Mouse (Mus musculus): Measurements from ENCODE around the gene Wnk2. TPM values are rescaled to one million over a fixed set of nuclear protein-coding genes. Genes with fewer than 3 reads are reported as not detected.

Wnk2 gene
- polyA plus RNA-seq, 2 experiments, result 3.0 to 7.8 TPM

DNA sequence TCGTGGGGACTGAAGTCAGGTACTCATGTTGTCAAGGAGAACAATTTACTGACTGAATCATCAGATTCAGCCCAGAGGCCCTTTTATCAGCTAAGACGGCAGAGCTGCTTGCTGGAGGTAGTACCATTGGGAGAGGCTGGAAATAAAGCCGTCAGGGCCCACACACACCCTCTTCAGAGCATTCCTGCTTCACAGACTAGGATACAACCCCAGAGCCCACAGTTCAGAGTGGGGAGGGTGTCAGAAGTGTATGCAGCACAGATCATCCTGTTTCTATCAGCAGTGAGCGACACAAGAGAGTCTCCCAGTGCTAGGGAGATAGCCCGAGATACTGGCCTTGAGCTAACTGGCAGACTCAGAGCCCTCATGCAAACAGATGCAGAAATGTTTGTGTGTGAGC is 35.3 kb upstream of the Wnk2 start:
- 63% methylated on average over 5 of the region's 5 CpGs for WGBS
- H3K9ac ChIP-seq (ENCODE audit: low read depth, low read length, severe bottlenecking), result no peak overlapping the region
- no peak for TF ChIP-seq POLR2A (IDR thresholded peaks at IDR 0.05; ENCODE audit: borderline replicate concordance, extremely low read depth, insufficient read depth, insufficient read length)

DNA sequence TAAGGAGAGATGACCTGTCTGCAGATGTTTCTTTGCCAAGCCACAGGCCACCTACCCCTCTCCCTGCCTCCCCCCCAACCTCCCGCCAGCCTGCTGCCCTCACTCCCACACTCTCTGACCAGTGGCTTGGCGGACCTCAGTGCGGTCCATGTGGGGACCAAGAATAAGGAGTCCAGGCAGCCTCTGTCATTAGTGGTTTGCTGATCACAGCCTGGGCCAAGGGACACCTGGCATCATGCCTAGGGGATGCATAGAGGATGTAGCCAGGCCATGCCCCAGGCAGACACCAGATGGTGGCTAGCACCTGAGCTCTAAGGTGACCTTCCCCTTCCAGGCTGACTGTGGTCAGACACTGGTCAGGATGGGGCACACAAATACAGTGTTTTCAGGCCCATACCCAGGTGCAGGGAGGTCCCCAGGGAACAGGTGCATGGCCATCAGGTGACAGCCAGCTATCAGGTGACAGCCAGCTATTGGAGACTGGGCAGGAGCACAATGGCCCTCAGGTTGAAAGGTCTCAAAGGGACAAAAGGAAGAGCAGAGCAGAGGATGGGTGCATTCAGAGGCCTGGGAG is 33.7 kb upstream of the Wnk2 start:
- Histone ChIP-seq H3K9ac (ENCODE audit: low read depth, low read length, severe bottlenecking) (no peak overlapping the region), H3K27me3 (ENCODE audit: control insufficient read depth, insufficient read depth, low read length) (no peaks in the 10 kb centered on the region), H3K4me3 (replicated peaks; ENCODE audit: low read length) (no peak overlapping the region), H3K36me3 (ENCODE audit: control insufficient read depth, insufficient read depth, low read length) (no peaks in the 10 kb centered on the region), H3K27ac (replicated peaks; ENCODE audit: low read depth, low read length) (no peak overlapping the region), H3K4me1 (ENCODE audit: control insufficient read depth, insufficient read depth, low read length) (peaks cover 11% of the 10 kb centered on the region), H3K4me2 (replicated peaks; ENCODE audit: low read depth, low read length, severe bottlenecking) (no peak overlapping the region), H3K9me3 (ENCODE audit: control insufficient read depth, low read length) (no peaks in the 10 kb centered on the region)
- ATAC-seq (ENCODE audit: low FRiP score, low read depth) (no peak), DNase-seq (ENCODE audit: low spot score) (no peak)
- TF ChIP-seq POLR2A (IDR thresholded peaks at IDR 0.05; ENCODE audit: borderline replicate concordance, extremely low read depth, insufficient read depth, insufficient read length), result no peak
- 86% methylated on average over 3 of the region's 3 CpGs for WGBS

More for the DNA sequence above, 35.3 kb upstream of the Wnk2 start:
- no peaks in the 10 kb centered on the region for H3K27me3 ChIP-seq (ENCODE audit: control insufficient read depth, insufficient read depth, low read length)
- H3K4me2 ChIP-seq (replicated peaks; ENCODE audit: low read depth, low read length, severe bottlenecking), result no peak overlapping the region
- H3K4me3 ChIP-seq (replicated peaks; ENCODE audit: low read length), result no peak overlapping the region
- no peaks in the 10 kb centered on the region for H3K36me3 ChIP-seq (ENCODE audit: control insufficient read depth, insufficient read depth, low read length)
- no peak for DNase-seq (ENCODE audit: low spot score)
- no peak for ATAC-seq (ENCODE audit: low FRiP score, low read depth)
- H3K27ac ChIP-seq (replicated peaks; ENCODE audit: low read depth, low read length), result no peak overlapping the region
- no peaks in the 10 kb centered on the region for H3K9me3 ChIP-seq (ENCODE audit: control insufficient read depth, low read length)
- peaks cover 18% of the 10 kb centered on the region for H3K4me1 ChIP-seq (ENCODE audit: control insufficient read depth, insufficient read depth, low read length)

DNA sequence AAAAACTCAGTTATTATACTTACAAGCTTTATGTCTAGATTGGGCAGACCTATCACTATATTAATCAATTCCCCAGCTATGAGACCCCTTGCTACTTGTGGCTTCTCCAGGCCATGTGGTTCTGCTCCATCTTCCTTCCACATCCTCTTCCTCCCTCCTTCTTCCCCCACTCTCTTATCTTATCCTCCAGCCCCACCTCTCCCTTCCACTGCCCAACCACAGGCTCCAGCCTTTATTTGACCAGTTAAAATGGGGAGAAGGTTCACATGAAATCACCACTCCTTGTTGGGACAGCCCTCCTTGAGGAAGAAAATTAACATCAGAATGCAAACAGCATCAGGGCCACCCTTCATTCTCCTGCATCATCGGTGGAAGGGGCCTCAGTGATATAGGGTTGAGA is 32.9 kb upstream of the Wnk2 start:
- Histone ChIP-seq H3K27ac (replicated peaks; ENCODE audit: low read depth, low read length) (no peak overlapping the region), H3K9ac (ENCODE audit: low read depth, low read length, severe bottlenecking) (no peak overlapping the region), H3K36me3 (ENCODE audit: control insufficient read depth, insufficient read depth, low read length) (no peaks in the 10 kb centered on the region), H3K4me3 (replicated peaks; ENCODE audit: low read length) (no peak overlapping the region), H3K9me3 (ENCODE audit: control insufficient read depth, low read length) (no peaks in the 10 kb centered on the region), H3K27me3 (ENCODE audit: control insufficient read depth, insufficient read depth, low read length) (no peaks in the 10 kb centered on the region), H3K4me2 (replicated peaks; ENCODE audit: low read depth, low read length, severe bottlenecking) (no peak overlapping the region), H3K4me1 (ENCODE audit: control insufficient read depth, insufficient read depth, low read length) (peaks cover 9% of the 10 kb centered on the region; the same call in 1 of the 2 replicates)
- WGBS, result 65% methylated on average over 1 of the region's 1 CpGs
- TF ChIP-seq POLR2A (IDR thresholded peaks at IDR 0.05; ENCODE audit: borderline replicate concordance, extremely low read depth, insufficient read depth, insufficient read length), result no peak
- no peak for DNase-seq (ENCODE audit: low spot score)
- ATAC-seq (ENCODE audit: low FRiP score, low read depth), result no peak

DNA sequence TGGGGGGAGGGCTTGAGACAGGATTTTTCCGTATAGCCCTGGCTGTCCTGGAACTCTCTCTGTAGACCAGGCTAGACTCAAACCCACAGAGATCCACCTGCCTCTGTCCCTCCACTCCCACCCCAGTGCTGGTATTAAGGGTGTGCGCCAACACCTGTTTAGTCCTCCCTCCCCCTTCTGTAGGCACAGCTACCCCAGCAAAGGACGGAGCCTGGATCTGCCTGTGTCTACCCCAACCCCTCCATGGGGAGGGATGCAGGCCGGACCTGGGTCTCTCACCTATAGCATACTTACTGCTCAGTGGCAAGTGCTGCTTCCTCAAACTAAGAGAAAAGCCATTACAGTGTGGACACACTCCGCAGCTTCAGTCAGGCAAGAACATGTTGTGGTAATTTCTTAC is 32.5 kb upstream of the Wnk2 start:
- Histone ChIP-seq H3K9ac (ENCODE audit: low read depth, low read length, severe bottlenecking) (no peak overlapping the region), H3K27me3 (ENCODE audit: control insufficient read depth, insufficient read depth, low read length) (no peaks in the 10 kb centered on the region), H3K4me1 (ENCODE audit: control insufficient read depth, insufficient read depth, low read length) (peaks cover 9% of the 10 kb centered on the region; the same call in 1 of the 2 replicates), H3K4me3 (replicated peaks; ENCODE audit: low read length) (no peak overlapping the region), H3K4me2 (replicated peaks; ENCODE audit: low read depth, low read length, severe bottlenecking) (no peak overlapping the region), H3K9me3 (ENCODE audit: control insufficient read depth, low read length) (no peaks in the 10 kb centered on the region), H3K27ac (replicated peaks; ENCODE audit: low read depth, low read length) (no peak overlapping the region), H3K36me3 (ENCODE audit: control insufficient read depth, insufficient read depth, low read length) (no peaks in the 10 kb centered on the region)
- no peak for TF ChIP-seq POLR2A (IDR thresholded peaks at IDR 0.05; ENCODE audit: borderline replicate concordance, extremely low read depth, insufficient read depth, insufficient read length)
- DNase-seq (ENCODE audit: low spot score) (no peak), ATAC-seq (ENCODE audit: low FRiP score, low read depth) (no peak)
- 69% methylated on average over 5 of the region's 5 CpGs for whole genome bisulfite sequencing

DNA sequence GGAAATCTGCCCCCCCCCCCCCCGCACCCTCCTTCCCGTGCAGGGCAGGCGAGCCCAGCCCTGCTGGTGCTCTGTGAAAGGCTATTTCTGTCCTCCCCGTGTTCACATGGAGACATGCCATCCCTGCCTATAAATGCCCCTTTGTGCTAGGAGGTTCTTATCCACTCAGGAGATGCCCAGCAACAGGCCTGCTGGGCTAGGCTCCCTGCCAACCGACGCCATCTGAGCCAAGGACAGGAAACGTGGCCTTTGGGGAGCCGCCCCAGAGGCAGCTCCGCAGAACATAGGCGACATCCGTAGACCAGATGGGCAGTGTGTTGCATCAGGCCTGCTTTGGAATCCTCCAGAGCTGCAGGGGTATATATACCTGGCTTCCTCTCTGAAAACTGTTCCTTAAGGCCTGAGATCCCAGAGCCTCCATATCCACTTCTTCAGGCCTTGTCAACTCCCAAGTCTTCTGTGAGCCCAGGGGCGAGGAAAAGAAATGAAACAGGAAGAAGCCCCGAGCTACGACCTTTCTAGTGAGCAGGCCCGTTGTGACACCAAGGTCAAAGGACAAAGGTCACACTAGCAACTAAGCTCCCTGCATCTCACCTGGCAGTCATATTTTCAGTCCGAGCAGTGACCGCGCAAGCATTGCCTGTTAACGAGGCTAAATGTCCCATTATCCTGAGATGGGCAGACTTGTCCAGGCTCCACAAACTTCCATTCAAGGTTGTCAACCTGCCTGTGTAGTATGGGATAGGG is 31.2 kb upstream of the Wnk2 start:
- peak; percentile 50 for DNase-seq (ENCODE audit: low spot score)
- peaks cover 9% of the 10 kb centered on the region; the same call in 1 of the 2 replicates for H3K4me1 ChIP-seq (ENCODE audit: control insufficient read depth, insufficient read depth, low read length)
- no peak overlapping the region for H3K4me2 ChIP-seq (replicated peaks; ENCODE audit: low read depth, low read length, severe bottlenecking)
- H3K9me3 ChIP-seq (ENCODE audit: control insufficient read depth, low read length), result no peaks in the 10 kb centered on the region
- peak; percentile 47; the same call in 1 of the 2 replicates for ATAC-seq (ENCODE audit: low FRiP score, low read depth)
- no peak overlapping the region for H3K9ac ChIP-seq (ENCODE audit: low read depth, low read length, severe bottlenecking)
- H3K27me3 ChIP-seq (ENCODE audit: control insufficient read depth, insufficient read depth, low read length), result no peaks in the 10 kb centered on the region
- 53% methylated on average over 19 of the region's 19 CpGs for WGBS
- H3K36me3 ChIP-seq (ENCODE audit: control insufficient read depth, insufficient read depth, low read length), result no peaks in the 10 kb centered on the region
- no peak overlapping the region for H3K4me3 ChIP-seq (replicated peaks; ENCODE audit: low read length)
- H3K27ac ChIP-seq (replicated peaks; ENCODE audit: low read depth, low read length), result peak overlapping the region; percentile 58
- no peak for TF ChIP-seq POLR2A (IDR thresholded peaks at IDR 0.05; ENCODE audit: borderline replicate concordance, extremely low read depth, insufficient read depth, insufficient read length)

Measured in limb, embryonic 14.5 days (tissue).